Mouse (Mus musculus) R1 (cell line): Measurements from ENCODE around the gene Cpsf2.
"Not testable (repeated sequence)": the region's sequence is repeated elsewhere in the genome, so short reads cannot be mapped to it uniquely, and the experiment has no call there.

ENCODE experiments used
- DNase-seq: peaks from one replicate; pipeline ENCODE4 v3.0.0-alpha.2; 2018; ENCODE audit warnings: low read depth, low spot score

Cpsf2 gene

GRCm38 (mm10) chr12:101975601-101976571 lies at the start of gene Cpsf2:
Gene Cpsf2, plus strand, starts transcription at chr12:101975988.
- peak; percentile 87 for DNase-seq

- no peak for DNase-seq
Measured at GRCm38 (mm10) chr12:101928423-101928822, 47.4 kb upstream of the Cpsf2 start.

- DNase-seq, result no peak
Measured at GRCm38 (mm10) chr12:101935223-101935622, 40.6 kb upstream of the Cpsf2 start.

- DNase-seq, result peak; percentile 69
Measured at GRCm38 (mm10) chr12:101937572-101937971, 38.2 kb upstream of the Cpsf2 start.

- no peak for DNase-seq
Measured at GRCm38 (mm10) chr12:101947986-101948385, 27.8 kb upstream of the Cpsf2 start.

- DNase-seq, result no peak
Measured at GRCm38 (mm10) chr12:101948801-101949200, 27.0 kb upstream of the Cpsf2 start.

GRCm38 (mm10) chr12:101955821-101956220 lies 20.0 kb upstream of the Cpsf2 start:
- peak; percentile 54 for DNase-seq

- no peak for DNase-seq
Measured at GRCm38 (mm10) chr12:101957079-101957941, 18.5 kb upstream of the Cpsf2 start.

- DNase-seq, result peak; percentile 93
Measured at GRCm38 (mm10) chr12:101957942-101958544, 17.7 kb upstream of the Cpsf2 start, which contains the start of gene Atxn3. Gene Atxn3, minus strand, starts transcription at chr12:101958246.

GRCm38 (mm10) chr12:101958556-101958955 lies 17.2 kb upstream of the Cpsf2 start:
- no peak for DNase-seq

GRCm38 (mm10) chr12:101958960-101959780 lies 16.6 kb upstream of the Cpsf2 start:
- not testable (repeated sequence) for DNase-seq

- no peak for DNase-seq
Measured at GRCm38 (mm10) chr12:101971311-101971710, 4.5 kb upstream of the Cpsf2 start.

GRCm38 (mm10) chr12:101972230-101972629 lies 3.6 kb upstream of the Cpsf2 start:
- no peak for DNase-seq

- no peak for DNase-seq
Measured at GRCm38 (mm10) chr12:101974571-101974970, 1.2 kb upstream of the Cpsf2 start.

GRCm38 (mm10) chr12:101975167-101975600 lies 604 bp upstream of the Cpsf2 start:
- DNase-seq, result peak; percentile 87

GRCm38 (mm10) chr12:101976651-101977403 lies 1.0 kb downstream of the Cpsf2 start:
- no peak for DNase-seq

GRCm38 (mm10) chr12:101977404-101977915 lies 1.7 kb downstream of the Cpsf2 start:
- DNase-seq, result no peak

GRCm38 (mm10) chr12:101978162-101978561 lies 2.4 kb downstream of the Cpsf2 start:
- DNase-seq, result no peak

GRCm38 (mm10) chr12:101978588-101978987 lies 2.8 kb downstream of the Cpsf2 start:
- DNase-seq, result no peak
